Mouse (Mus musculus): ENCODE results near the gene Cyp4f37. TPM values are rescaled to one million over a fixed set of nuclear protein-coding genes. Genes with fewer than 3 reads are reported as not detected.

Gene Cyp4f37
- 0.15 and 0.42 TPM in 2 replicates for polyA plus RNA-seq (2012; ENCODE audit: low replicate concordance)

DNA sequence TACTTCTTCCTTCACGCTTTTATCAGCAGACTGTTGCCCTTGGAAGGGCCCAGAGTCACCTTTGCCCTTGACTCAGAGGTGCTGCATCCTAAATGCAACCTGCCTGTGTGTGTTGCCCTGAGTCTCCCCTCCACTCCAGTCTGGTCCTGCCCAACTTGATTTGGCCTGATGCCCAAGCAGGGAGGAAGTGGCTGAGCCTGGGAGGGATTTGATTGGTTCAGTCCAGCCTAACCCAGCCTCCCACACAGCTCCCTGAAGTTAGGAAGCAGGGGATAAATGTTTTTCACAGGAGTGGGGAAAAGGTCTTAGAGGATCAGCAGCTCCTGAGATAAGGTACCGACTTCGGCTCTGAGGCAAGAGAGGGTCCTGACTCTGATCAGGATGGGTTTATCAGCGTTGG is at the start of gene Cyp4f37:
Cyp4f37 (plus strand) TSS at position 292 of the 400 bp plus-strand sequence.

DNA sequence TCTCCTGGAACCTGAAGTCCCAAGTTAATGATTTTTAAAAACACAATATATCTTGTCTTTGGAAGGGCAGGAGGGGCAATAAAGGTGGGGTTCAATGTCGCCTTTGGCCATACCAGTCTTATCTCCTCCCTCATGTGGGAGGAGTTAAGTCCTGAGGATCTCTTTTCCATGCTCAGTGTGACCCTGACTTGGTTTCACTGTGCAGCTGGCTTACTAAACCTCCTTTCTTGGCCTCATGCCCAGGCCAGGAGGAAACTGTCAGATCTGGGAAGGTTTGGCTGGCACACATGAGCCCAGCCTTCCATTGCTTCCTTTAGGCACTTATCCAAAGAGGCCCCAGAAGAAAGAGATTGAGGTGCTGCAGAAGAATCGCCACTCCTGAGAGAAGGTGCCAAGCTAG is 37.6 kb downstream of the Cyp4f37 start, which contains the start of gene Cyp4f40:
Cyp4f40 (plus strand) TSS at position 189 of the 400 bp plus-strand sequence.

DNA sequence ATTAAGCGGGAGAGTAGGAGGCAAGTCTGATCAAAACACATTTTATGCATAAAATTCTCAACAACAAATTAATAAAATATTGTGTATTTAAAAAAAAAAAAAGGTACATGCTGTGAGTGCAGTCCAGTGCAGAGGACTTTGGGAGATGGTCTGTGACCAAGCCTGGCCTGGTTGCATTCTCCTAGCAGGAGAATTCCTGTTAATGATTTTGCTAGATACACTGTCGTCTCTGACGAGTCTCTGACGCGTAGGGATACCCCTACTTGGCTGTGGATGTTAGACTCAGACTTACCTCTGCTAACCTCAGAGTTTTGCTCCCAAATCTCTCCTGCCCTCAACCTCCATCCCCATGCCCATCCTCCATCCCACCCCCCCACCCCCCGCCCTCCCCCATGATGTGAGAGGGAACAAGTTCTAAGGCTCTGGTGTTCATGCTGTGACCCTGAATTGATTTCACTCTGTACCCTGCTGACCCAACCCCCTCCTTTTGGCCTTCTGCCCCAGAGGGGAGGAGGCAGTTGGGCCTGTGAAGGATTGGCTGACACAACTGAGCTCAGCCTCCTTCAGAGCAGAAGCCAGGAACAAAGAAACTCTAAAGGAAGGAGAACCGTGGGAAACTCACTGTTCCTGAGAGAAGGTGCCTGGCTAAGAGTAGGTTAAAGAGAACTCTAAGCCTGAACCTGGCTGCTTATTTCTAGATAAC is 64.1 kb downstream of the Cyp4f37 start, which contains the start of gene Cyp4f15:
Cyp4f15 (plus strand) TSS at position 580 of the 703 bp plus-strand sequence.

Other genes with a start within 250 kb of the Cyp4f37 start
- 69.2 and 91.8 TPM in 2 replicates for gene Wiz, start 231.9 kb upstream of the Cyp4f37 start, polyA plus RNA-seq (2012; ENCODE audit: low replicate concordance)
- 38.0 and 174 TPM in 2 replicates for gene Rasal3, start 217.7 kb upstream of the Cyp4f37 start, polyA plus RNA-seq (2012; ENCODE audit: low replicate concordance)
- gene Pglyrp2, start 197.1 kb upstream of the Cyp4f37 start, polyA plus RNA-seq (2012; ENCODE audit: low replicate concordance): 4.6 and 7.9 TPM in 2 replicates
- 0.38 TPM in 1 of 2 replicates, not detected in the other for gene Cyp4f39, start 168.6 kb upstream of the Cyp4f37 start, polyA plus RNA-seq (2012; ENCODE audit: low replicate concordance)
- gene Cyp4f17, start 115.3 kb upstream of the Cyp4f37 start, polyA plus RNA-seq (2012; ENCODE audit: low replicate concordance): 0.41 and 0.71 TPM in 2 replicates
- gene Cyp4f16, start 84.8 kb upstream of the Cyp4f37 start, polyA plus RNA-seq (2012; ENCODE audit: low replicate concordance): 1.7 and 3.5 TPM in 2 replicates
- not detected in 2 replicates for gene Cyp4f40, start 37.6 kb downstream of the Cyp4f37 start, polyA plus RNA-seq (2012; ENCODE audit: low replicate concordance)
- gene Cyp4f15, start 64.3 kb downstream of the Cyp4f37 start, polyA plus RNA-seq (2012; ENCODE audit: low replicate concordance): not detected in 2 replicates
- gene Zfp871, start 167.0 kb downstream of the Cyp4f37 start, polyA plus RNA-seq (2012; ENCODE audit: low replicate concordance): 0.29 and 1.4 TPM in 2 replicates
- not detected in 2 replicates for gene Zfp811, start 188.6 kb downstream of the Cyp4f37 start, polyA plus RNA-seq (2012; ENCODE audit: low replicate concordance)
- 0.02 and 1.1 TPM in 2 replicates for gene Zfp799, start 209.0 kb downstream of the Cyp4f37 start, polyA plus RNA-seq (2012; ENCODE audit: low replicate concordance)